Mouse (Mus musculus): ENCODE data around the gene Hif3a. TPM values are rescaled to one million over a fixed set of nuclear protein-coding genes. Genes with fewer than 3 reads are reported as not detected.

Hif3a gene
- total RNA-seq, 2 experiments from 2014 or later: 6.5 to 16.9 TPM

DNA sequence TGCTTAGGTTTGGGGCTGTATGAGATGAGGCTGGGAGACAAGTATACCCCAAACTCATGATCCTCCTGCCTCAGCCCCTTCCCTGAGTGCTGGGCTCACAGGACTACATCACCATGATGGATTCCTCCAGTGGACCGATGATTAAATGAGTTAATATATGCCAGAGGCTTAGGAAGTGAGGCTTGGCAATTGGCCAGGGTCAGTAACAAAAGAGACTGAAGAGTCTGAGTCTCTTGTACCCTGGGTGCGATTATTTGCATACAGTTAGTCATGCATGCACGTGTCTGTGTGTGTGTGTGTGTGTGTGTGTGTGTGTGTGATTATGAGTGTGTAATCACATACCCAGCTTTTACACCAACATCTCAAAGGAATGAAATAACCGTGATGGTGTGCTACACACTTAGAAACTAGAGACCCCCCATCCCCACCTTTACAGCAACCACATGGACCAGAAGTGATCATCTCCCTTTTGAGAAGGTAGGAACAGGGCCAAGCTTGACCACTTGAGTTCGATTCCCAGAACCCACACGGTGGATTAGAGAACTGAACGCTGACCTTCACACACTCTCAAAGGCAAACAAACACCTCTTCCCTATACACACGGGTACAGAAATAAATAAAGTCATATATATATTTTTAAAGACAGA, 3.3 kb downstream of the Hif3a start:
- peak in 1 of 2 experiments; percentile 61 for DNase-seq (ENCODE audit: extremely low spot score in 1 of 2, low spot score in 2 of 2)
- intact Hi-C loops (cut with DNase I): loop anchor here (5.0 kb wide), 1 partner anchor 127 kb away; no protein-coding TSS in a partner anchor

DNA sequence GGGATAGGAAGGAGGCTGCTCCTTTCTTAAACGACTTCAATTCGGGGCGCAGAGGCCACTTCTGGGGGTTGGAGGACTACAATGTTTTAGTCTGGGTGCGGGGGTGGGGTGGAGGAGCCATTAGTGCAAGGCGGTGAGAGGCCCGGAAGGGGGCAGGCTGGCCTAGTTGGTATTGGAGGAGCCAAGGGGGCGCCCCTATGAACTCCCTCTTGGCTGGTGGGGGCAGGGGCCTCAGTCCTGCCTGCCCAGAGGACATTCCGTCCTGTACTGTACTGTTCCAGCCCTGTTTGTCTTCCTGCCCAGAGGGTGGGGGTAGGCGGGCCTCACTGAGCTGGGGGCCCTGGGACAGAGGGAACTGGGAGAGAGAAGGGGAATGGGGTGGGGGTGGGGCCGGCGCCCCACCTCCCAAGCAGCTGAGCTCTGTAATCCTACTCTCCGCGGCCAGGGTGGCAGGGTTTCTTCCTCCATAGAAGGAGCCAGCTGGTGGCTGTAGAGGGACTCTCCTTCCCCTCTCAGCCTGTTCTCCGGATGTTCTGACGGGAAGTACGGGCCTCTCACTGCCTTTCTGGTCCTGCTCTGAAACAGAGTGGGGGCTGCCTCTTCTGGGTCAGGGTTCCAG, 4.0 kb downstream of the Hif3a start:
- intact Hi-C loops (cut with DNase I): loop anchor here (5.0 kb wide), 1 partner anchor 126 kb away; no protein-coding TSS in a partner anchor
- peak; percentile 73 to 90 for DNase-seq (ENCODE audit: extremely low spot score in 1 of 2, low spot score in 2 of 2)

DNA sequence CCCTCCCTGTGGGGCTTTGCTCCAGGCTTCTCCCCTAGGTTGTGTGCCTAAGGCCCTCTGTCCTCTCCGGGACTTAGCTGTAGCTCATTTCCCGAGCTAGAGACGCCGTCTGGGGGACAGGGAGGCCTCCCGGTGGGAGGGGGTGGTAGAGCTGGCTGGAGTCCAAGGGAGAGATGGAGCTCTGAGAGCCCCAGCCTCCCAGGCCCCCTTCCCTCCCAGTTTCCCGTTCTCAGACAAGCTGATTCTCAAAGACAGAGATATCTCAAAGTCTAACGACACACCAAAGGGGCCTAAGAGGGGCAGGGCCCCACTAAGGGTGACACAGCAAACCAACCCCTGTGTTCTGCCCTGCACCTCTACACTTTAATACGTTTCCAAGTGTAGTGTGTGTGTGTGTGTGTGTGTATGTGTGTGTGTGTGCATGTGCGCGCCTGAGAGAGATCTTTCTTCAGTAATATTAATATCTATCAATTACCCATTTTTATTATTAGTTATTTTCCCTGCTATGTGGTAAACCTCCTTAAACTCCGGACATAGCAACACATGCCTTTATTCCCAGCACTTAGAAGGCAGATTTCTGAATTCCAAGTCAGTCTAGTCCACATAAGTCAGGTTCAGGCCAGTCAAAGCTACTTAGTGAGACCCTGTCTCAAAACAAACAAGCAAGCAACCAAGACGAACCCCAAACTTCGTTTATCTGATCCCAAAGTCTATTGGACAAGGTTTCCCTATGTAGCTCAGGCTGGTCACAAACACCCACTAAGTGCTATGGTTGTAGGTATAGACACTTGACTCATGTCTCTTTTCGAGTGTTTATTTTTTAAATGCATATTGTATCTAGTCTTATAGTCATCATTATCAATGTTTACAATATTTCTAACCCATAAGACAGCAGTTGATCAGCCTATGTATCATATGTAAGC, 5.4 kb downstream of the Hif3a start:
- intact Hi-C loops (cut with DNase I): loop anchor here (5.0 kb wide), 1 partner anchor 125 kb away; no protein-coding TSS in a partner anchor
- peak in 1 of 2 experiments; percentile 80 for DNase-seq (ENCODE audit: extremely low spot score in 1 of 2, low spot score in 2 of 2)

DNA sequence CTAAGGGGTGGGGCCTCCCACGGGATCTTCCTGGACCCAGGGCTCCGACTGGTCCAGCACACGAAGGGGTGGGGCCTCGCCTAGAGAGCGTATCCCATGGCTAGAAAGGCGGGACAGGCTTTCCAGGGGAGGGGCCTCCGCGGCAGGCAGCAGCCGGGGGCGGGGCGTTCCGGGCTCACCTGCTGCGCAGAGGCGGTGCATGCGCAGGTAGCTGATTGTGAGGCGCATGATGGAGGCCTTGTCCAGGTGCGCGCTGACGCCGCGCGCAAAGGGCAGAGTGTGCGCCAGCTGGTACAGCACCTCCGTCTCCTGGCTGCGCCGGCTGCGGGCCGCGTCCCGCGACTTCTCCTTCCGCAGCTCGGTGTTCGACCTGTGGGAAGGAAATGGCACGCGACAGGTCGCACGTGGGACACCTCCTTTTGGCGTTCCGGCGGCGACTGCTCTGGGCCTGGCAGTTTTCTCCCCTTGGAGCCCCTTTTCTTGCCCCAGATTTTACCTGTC, 6.1 kb downstream of the Hif3a start:
- intact Hi-C loops (cut with DNase I): loop anchor here (5.0 kb wide), 1 partner anchor 124 kb away; no protein-coding TSS in a partner anchor
- DNase-seq (ENCODE audit: extremely low spot score in 1 of 2, low spot score in 2 of 2): peak; percentile 81 to 93

DNA sequence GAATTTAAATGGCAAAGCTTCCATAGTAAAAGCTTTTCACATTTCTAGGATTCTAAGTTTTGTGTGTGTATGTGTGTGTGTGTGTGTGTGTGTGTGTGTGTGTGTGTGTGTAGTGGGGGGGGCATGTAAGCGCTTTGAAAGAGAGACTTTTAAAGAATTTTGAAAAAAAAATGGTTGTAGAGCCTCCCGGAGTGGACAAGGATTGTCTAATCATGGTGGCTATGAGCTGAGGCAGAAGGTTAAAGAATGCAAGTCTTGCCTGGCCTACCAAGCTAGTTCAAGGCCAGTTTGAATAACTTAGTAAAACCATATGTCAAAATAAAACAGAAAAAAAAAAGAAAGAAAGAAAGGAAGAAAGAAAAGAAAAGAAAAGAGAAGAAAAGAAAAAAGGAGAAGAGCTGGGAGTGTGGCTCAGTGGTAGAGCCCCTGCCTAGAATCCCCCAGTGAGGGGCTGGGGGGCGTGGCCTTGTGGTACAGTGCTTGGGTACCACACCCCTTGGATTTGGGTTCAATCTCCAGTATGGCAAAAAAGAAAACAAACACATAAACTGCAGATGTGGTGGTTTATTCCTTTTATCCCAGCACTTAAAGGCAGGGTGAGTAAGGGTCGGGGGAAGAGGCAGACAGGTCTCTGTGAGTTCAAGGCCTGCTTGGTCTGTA, 6.8 kb downstream of the Hif3a start:
- peak in 1 of 2 experiments; percentile 62 for DNase-seq (ENCODE audit: extremely low spot score in 1 of 2, low spot score in 2 of 2)
- intact Hi-C loops (cut with DNase I): loop anchor here (5.0 kb wide), 1 partner anchor 123 kb away; no protein-coding TSS in a partner anchor

DNA sequence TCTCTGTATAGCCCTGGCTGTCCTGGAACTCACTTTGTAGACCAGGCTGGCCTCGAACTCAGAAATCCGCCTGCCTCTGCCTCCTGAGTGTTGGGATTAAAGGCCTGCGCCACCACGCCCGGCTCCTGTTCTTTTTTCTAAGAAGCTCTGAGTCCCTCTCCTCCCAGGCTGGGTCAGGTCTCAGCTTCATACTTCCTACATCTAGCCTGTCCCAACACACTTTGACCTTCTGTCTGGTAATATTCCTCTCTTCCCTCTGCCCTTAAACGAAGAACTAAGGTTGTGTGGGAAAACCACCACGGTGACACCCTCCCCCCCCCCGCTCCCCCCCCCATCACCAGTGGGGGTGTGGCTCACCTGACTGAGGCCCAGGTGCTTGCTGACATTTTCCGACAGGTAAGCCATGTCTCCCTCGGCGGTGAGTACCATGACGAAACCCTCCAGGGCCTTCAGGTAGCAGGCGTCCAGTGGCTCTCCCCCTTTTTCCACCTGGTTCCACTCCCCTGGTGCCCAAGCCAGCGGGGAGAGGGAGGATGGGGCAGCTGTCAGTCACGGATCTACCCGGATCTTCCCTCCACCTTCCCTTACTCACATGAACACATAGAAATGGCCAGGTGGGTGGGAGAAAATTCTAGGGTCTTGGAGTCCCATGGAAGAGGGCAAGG, 7.8 kb downstream of the Hif3a start:
- intact Hi-C loops (cut with DNase I): loop anchor here (5.0 kb wide), 1 partner anchor 47 kb away; no protein-coding TSS in a partner anchor
- DNase-seq (ENCODE audit: extremely low spot score in 1 of 2, low spot score in 2 of 2): no peak

DNA sequence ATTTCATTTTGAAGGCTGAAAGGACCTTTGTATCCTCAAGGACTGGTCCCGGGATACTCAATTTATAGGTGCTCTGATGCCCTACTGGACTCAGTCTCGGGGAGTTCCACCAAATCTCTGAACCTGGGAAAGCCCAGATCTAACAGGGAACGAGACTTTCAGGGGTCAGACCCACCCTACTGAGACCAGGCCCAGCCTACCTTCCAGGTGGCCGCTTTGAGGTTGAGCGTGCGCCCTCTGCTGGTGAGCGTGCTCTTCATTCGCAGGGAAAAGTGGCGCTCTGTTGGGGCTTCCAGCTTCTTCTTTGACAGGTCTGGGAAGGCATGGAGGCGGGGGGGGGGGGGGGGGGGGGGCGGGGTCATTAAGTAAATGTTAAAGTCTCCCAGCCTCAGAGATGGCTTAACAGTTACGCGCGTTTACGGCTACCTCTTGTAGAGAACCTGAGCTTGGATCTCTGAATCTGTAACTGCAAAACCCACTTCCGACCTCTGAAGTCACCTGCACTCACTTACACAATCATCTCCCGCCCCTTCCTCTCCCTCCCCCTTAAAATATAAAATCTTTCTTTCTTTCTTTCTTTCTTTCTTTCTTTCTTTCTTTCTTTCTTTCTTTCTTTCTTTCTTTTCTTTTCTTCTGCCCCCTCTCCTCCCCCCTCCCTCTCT, 11.2 kb downstream of the Hif3a start:
- intact Hi-C loops (cut with DNase I): loop anchor here (5.0 kb wide), 1 partner anchor 44 kb away; no protein-coding TSS in a partner anchor
- peak in 1 of 2 experiments; percentile 72 for DNase-seq (ENCODE audit: extremely low spot score in 1 of 2, low spot score in 2 of 2)

DNA sequence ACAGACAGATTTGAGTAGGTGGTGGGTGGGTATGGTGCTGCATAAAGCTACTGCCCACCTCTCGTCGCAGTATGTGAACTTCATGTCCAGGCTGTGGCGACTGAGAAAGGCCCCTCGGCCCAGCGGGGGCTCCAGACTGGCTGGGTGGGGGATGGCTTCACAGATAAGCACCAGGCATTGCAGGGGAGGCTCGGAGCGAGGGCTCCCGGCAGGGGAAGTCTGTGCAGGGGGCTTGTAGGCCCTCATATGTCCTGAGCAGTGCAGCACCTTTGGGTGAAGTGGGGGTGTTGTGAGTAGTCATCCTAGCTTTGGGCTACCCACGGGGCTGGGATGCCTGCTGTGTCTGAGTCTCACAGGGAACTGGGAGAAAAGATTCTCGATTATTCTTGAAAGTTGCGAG, 11.7 kb downstream of the Hif3a start:
- intact Hi-C loops (cut with DNase I): loop anchor here (5.0 kb wide), 1 partner anchor 43 kb away; no protein-coding TSS in a partner anchor

DNA sequence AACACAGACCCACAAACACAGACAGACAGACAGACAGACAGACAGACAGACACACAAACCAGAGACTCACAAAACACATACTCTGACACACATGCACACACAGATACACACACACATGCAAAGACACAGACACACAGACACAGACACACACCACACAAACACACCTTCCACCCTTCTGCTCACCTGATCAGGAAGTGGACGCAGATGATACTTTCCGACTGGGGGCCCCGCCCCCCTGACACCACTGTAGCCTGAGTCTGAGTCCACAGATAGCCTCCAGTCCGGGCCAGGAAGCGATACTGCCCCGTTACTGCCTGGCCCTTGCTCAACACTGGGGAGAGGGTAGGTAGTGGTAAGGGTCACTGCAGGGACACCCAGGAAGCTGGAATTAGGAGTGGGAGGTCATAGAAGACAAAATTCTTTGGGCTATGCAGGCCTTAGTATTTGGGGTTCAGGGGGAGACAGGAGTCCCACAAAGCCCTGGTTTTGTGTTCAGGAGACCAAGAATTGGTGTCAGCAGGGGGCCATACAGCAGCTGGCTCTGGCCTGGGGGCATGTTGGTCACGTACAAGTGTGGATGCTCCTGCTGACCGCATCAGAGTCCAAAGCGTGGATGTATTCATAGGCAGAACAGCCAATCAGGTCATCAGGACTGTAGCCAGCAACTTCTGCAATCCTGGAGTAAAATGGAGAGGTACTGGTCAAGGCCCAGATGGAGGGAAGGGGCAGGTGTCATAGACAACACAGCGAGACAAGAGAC, 13.6 kb downstream of the Hif3a start:
- intact Hi-C loops (cut with DNase I): no loop called here
- DNase-seq (ENCODE audit: extremely low spot score in 1 of 2, low spot score in 2 of 2): no peak

More for the DNA sequence above, 11.7 kb downstream of the Hif3a start:
- DNase-seq (ENCODE audit: extremely low spot score in 1 of 2, low spot score in 2 of 2): no peak

DNA sequence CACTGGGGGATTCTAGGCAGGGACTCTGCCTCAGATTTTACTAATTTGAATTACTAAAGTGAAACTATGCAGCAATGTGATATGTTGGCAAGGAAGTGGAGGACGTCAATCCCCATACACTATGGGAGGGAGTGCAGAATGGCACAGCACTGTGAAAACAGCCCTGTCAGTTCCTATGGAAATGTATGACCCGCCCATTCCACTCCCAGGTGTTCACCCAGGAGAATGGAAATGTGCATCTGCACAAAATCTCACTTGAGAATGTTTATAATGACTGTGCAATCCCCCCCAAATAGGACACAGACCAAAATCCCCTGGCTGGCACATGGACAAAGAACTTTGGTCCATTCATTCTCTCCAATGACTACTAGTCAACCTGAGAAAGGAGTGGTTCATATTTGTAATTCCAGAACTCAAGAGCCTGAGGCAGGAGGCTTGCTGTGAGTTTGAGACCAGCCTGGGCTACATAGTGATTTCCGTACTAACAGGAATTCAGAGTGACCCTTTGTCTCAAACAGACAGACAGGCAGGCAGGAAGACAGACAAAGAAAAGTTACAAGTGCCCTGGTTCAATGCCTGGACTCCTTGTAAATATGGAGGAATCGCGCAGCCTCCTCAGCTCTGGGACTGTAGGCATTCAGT, 15.1 kb downstream of the Hif3a start:
- no peak for DNase-seq (ENCODE audit: extremely low spot score in 1 of 2, low spot score in 2 of 2)
- intact Hi-C loops (cut with DNase I): no loop called here

DNA sequence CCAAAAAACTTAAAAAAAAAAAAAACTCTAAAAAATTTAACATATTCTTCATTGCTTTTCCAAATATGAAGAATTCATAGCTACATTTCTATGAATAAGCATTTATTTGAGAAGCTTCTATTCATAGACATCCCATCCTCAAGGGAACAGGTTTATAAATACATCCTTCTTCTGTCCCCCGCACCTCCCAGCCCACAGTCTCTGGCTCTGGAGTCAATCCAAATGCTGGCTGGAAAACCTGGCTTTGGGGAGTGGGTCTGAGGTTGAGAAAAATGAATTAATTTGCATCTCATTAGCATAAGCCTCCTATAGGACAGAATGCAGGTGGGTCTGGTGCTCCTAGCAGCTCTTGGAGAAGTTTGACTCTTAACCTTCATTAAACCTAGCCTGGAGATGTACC, 16.5 kb downstream of the Hif3a start:
- DNase-seq (ENCODE audit: extremely low spot score in 1 of 2, low spot score in 2 of 2): peak in 1 of 2 experiments; percentile 62
- intact Hi-C loops (cut with DNase I): no loop called here

DNA sequence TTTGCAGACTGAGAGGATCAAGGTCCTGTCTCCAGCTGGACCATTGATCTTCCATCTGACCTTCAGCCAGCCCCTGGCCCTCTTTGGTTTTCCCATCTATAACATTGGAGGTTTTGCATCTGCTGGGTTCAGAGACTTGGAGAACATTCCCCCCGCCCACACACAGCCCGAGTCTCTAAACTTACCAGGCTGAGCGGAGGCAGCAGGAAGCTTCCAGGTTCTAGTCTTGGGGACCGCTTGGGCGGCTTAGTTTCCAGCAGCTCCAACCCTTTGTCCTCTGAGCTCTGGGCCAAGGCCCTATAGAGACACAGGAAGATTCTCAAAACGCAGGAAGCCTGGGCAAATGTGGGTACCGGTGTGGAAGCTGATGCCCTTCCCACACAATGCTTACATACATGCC, 22.9 kb downstream of the Hif3a start:
- intact Hi-C loops (cut with DNase I): no loop called here
- no peak for DNase-seq (ENCODE audit: extremely low spot score in 1 of 2, low spot score in 2 of 2)

DNA sequence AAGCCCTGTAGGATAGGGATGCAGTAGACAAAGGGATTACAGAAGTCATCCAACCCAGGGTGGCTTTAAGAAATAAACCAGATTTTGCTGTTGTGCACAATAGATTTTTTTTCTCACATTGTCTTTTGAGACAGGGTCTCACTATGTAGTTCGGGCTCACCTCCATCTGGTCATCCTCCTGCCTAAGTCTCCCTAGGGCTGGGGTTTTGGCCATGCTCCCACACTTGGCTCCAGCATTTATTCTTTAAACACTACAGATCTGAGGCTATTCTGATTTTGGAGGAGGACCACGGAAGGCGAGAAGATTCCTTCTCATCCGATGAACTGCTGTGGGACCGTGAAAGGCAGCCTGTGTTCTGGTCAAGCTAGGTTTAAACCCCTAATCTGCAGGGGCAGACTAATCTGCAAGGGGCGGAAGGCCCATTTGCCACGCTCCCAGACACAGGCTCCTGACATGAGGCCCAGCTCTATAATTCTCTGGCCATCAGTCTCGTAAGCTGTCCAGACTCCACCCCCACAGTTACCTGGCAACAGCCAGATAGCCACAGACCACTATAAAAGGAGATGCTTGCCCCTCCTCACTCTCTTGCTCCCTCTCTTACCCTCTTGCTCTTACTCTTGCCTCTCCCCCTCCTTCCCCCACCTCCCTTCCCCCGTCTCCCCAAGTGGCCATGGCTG, 24.1 kb downstream of the Hif3a start:
- DNase-seq (ENCODE audit: extremely low spot score in 1 of 2, low spot score in 2 of 2): no peak
- intact Hi-C loops (cut with DNase I): no loop called here

DNA sequence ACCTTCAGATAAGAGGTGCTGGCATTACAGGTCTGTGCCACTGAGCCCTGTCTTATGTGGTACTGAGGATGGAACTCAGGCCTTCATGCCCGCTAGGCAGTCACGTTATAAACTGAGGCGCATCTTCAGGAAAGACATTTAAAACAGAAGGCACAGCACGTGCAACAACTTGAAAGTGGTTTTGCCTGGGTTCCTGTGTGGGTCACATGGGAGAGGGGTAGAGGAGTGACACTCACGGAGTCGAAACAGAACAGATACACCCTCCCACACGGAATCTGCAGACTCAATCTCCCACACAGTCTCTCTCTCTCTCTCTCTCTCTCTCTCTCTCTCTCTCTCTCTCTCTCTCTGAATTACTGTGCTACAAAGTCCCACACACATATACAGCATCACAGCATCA, 32.0 kb downstream of the Hif3a start:
- DNase-seq (ENCODE audit: extremely low spot score in 1 of 2, low spot score in 2 of 2): no peak
- intact Hi-C loops (cut with DNase I): no loop called here

DNA sequence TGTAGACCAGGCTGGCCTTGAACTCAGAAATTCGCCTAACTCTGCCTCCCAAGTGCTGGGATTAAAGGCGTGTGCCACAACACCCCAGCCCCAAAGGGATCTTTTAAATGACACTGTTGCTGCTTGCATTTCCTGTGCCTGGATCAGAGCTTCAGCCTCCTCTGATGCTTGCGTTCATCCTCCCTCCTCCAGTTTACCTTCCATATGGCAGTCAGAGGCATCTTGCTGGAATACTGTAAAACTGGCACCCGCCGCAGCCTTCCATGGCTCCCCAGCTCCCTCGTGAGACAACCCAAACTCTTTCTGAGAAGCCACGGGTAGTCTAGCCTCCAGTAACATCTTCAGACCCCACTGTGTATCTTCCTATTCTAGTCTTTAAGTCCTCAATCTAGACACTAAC, 33.3 kb downstream of the Hif3a start:
- intact Hi-C loops (cut with DNase I): no loop called here
- no peak for DNase-seq (ENCODE audit: extremely low spot score in 1 of 2, low spot score in 2 of 2)

All from left cerebral cortex, postnatal 10 days (tissue).